Mouse (Mus musculus): ENCODE results near the gene Ascc3. TPM values are rescaled to one million over a fixed set of nuclear protein-coding genes. Genes with fewer than 3 reads are reported as not detected.

Gene Ascc3
- 19.3 and 19.6 TPM in 2 replicates for polyA plus RNA-seq (2014; fragmentation: Nextera tagmentation; extraction: Ambion mirVana)

- under 1% methylated on average over 76 of the region's 79 CpGs for WGBS
- Histone ChIP-seq H3K4me3 (ENCODE audit: low read depth, low read length) (peak within 1 kb of the TSS; percentile 78), H3K36me3 (ENCODE audit: control insufficient read depth, insufficient read depth, low read length) (no peaks in the 10 kb centered on the region), H3K27me3 (ENCODE audit: control insufficient read depth, insufficient read depth, low read length) (no peaks in the 10 kb centered on the region), H3K9ac (ENCODE audit: low read length) (peak within 1 kb of the TSS; percentile 82), H3K4me2 (ENCODE audit: low read depth, severe bottlenecking) (peak within 1 kb of the TSS; percentile 47), H3K27ac (replicated peaks; ENCODE audit: low read depth, low read length) (0 out of 2 replicates have a peak within 1 kb of the TSS, but pooled peaks have one; percentile 56), H3K4me1 (ENCODE audit: control insufficient read depth, insufficient read depth, low read length) (no peaks in the 10 kb centered on the region), H3K9me3 (ENCODE audit: control insufficient read depth, low read length) (no peaks in the 10 kb centered on the region)
- peak; percentile 99 for ATAC-seq (ENCODE audit: insufficient number of reproducible peaks, low FRiP score, low TSS enrichment, low read depth)
- peak; percentile 92 for DNase-seq (ENCODE audit: low spot score)
These were observed at the start of gene Ascc3 for GRCm38 (mm10) chr10:50592355-50593293. Ascc3 (plus strand) TSS chr10:50592669.

- no peaks in the 10 kb centered on the region for H3K9me3 ChIP-seq (ENCODE audit: control insufficient read depth, low read length)
- ATAC-seq (ENCODE audit: insufficient number of reproducible peaks, low FRiP score, low TSS enrichment, low read depth) = no peak
- no peak for DNase-seq (ENCODE audit: low spot score)
- no peak overlapping the region for H3K9ac ChIP-seq (ENCODE audit: low read length)
- no peak overlapping the region for H3K4me3 ChIP-seq (ENCODE audit: low read depth, low read length)
- H3K27me3 ChIP-seq (ENCODE audit: control insufficient read depth, insufficient read depth, low read length) = no peaks in the 10 kb centered on the region
- 79% methylated on average over 1 of the region's 1 CpGs for WGBS
- no peaks in the 10 kb centered on the region for H3K4me1 ChIP-seq (ENCODE audit: control insufficient read depth, insufficient read depth, low read length)
- no peak overlapping the region for H3K4me2 ChIP-seq (ENCODE audit: low read depth, severe bottlenecking)
- H3K27ac ChIP-seq (replicated peaks; ENCODE audit: low read depth, low read length) = no peak overlapping the region
- H3K36me3 ChIP-seq (ENCODE audit: control insufficient read depth, insufficient read depth, low read length) = no peaks in the 10 kb centered on the region
These were observed 7.7 kb upstream of the Ascc3 start for GRCm38 (mm10) chr10:50584721-50585120.

GRCm38 (mm10) chr10:50586556-50586955 is 5.9 kb upstream of the Ascc3 start:
- Histone ChIP-seq H3K9ac (ENCODE audit: low read length) (no peak overlapping the region), H3K27ac (replicated peaks; ENCODE audit: low read depth, low read length) (no peak overlapping the region), H3K9me3 (ENCODE audit: control insufficient read depth, low read length) (no peaks in the 10 kb centered on the region), H3K4me2 (ENCODE audit: low read depth, severe bottlenecking) (no peak overlapping the region), H3K27me3 (ENCODE audit: control insufficient read depth, insufficient read depth, low read length) (no peaks in the 10 kb centered on the region), H3K4me1 (ENCODE audit: control insufficient read depth, insufficient read depth, low read length) (no peaks in the 10 kb centered on the region), H3K36me3 (ENCODE audit: control insufficient read depth, insufficient read depth, low read length) (no peaks in the 10 kb centered on the region), H3K4me3 (ENCODE audit: low read depth, low read length) (no peak overlapping the region)
- ATAC-seq (ENCODE audit: insufficient number of reproducible peaks, low FRiP score, low TSS enrichment, low read depth) = no peak
- WGBS = 82% methylated on average over 1 of the region's 1 CpGs
- no peak for DNase-seq (ENCODE audit: low spot score)

- H3K9me3 ChIP-seq (ENCODE audit: control insufficient read depth, low read length) = no peaks in the 10 kb centered on the region
- H3K27ac ChIP-seq (replicated peaks; ENCODE audit: low read depth, low read length) = no peak overlapping the region
- H3K4me2 ChIP-seq (ENCODE audit: low read depth, severe bottlenecking) = peak overlapping the region; percentile 43
- no peaks in the 10 kb centered on the region for H3K36me3 ChIP-seq (ENCODE audit: control insufficient read depth, insufficient read depth, low read length)
- 78% methylated on average over 12 of the region's 12 CpGs for WGBS
- H3K9ac ChIP-seq (ENCODE audit: low read length) = no peak overlapping the region; the same call in 1 of the 2 replicates
- peak overlapping the region; percentile 78 for H3K4me3 ChIP-seq (ENCODE audit: low read depth, low read length)
- H3K4me1 ChIP-seq (ENCODE audit: control insufficient read depth, insufficient read depth, low read length) = no peaks in the 10 kb centered on the region
- ATAC-seq (ENCODE audit: insufficient number of reproducible peaks, low FRiP score, low TSS enrichment, low read depth) = no peak
- DNase-seq (ENCODE audit: low spot score) = no peak
- no peaks in the 10 kb centered on the region for H3K27me3 ChIP-seq (ENCODE audit: control insufficient read depth, insufficient read depth, low read length)
These were observed 902 bp downstream of the Ascc3 start for GRCm38 (mm10) chr10:50593371-50593770.

- Histone ChIP-seq H3K27me3 (ENCODE audit: control insufficient read depth, insufficient read depth, low read length) (no peaks in the 10 kb centered on the region), H3K9ac (ENCODE audit: low read length) (no peak overlapping the region), H3K4me1 (ENCODE audit: control insufficient read depth, insufficient read depth, low read length) (no peaks in the 10 kb centered on the region), H3K9me3 (ENCODE audit: control insufficient read depth, low read length) (no peaks in the 10 kb centered on the region), H3K4me3 (ENCODE audit: low read depth, low read length) (no peak overlapping the region), H3K27ac (replicated peaks; ENCODE audit: low read depth, low read length) (no peak overlapping the region), H3K36me3 (ENCODE audit: control insufficient read depth, insufficient read depth, low read length) (no peaks in the 10 kb centered on the region), H3K4me2 (ENCODE audit: low read depth, severe bottlenecking) (no peak overlapping the region)
- DNase-seq (ENCODE audit: low spot score) (no peak), ATAC-seq (ENCODE audit: insufficient number of reproducible peaks, low FRiP score, low TSS enrichment, low read depth) (no peak)
These were observed 2.9 kb downstream of the Ascc3 start for GRCm38 (mm10) chr10:50595340-50595739.

- Histone ChIP-seq H3K27me3 (ENCODE audit: control insufficient read depth, insufficient read depth, low read length) (no peaks in the 10 kb centered on the region), H3K4me2 (ENCODE audit: low read depth, severe bottlenecking) (no peak overlapping the region), H3K27ac (replicated peaks; ENCODE audit: low read depth, low read length) (no peak overlapping the region), H3K4me3 (ENCODE audit: low read depth, low read length) (no peak overlapping the region), H3K36me3 (ENCODE audit: control insufficient read depth, insufficient read depth, low read length) (no peaks in the 10 kb centered on the region), H3K9me3 (ENCODE audit: control insufficient read depth, low read length) (no peaks in the 10 kb centered on the region), H3K4me1 (ENCODE audit: control insufficient read depth, insufficient read depth, low read length) (no peaks in the 10 kb centered on the region), H3K9ac (ENCODE audit: low read length) (no peak overlapping the region)
- no peak for ATAC-seq (ENCODE audit: insufficient number of reproducible peaks, low FRiP score, low TSS enrichment, low read depth)
- 93% methylated on average over 5 of the region's 5 CpGs for WGBS
- DNase-seq (ENCODE audit: low spot score) = no peak
These were observed 12.4 kb downstream of the Ascc3 start for GRCm38 (mm10) chr10:50604919-50605318.

GRCm38 (mm10) chr10:50613840-50614239 is 21.4 kb downstream of the Ascc3 start:
- Histone ChIP-seq H3K27me3 (ENCODE audit: control insufficient read depth, insufficient read depth, low read length) (no peaks in the 10 kb centered on the region), H3K27ac (replicated peaks; ENCODE audit: low read depth, low read length) (no peak overlapping the region), H3K9ac (ENCODE audit: low read length) (no peak overlapping the region), H3K4me3 (ENCODE audit: low read depth, low read length) (no peak overlapping the region), H3K36me3 (ENCODE audit: control insufficient read depth, insufficient read depth, low read length) (no peaks in the 10 kb centered on the region), H3K9me3 (ENCODE audit: control insufficient read depth, low read length) (no peaks in the 10 kb centered on the region), H3K4me2 (ENCODE audit: low read depth, severe bottlenecking) (no peak overlapping the region), H3K4me1 (ENCODE audit: control insufficient read depth, insufficient read depth, low read length) (no peaks in the 10 kb centered on the region)
- WGBS = 95% methylated on average over 9 of the region's 9 CpGs
- no peak for DNase-seq (ENCODE audit: low spot score)
- no peak for ATAC-seq (ENCODE audit: insufficient number of reproducible peaks, low FRiP score, low TSS enrichment, low read depth)

GRCm38 (mm10) chr10:50625874-50626273 is 33.4 kb downstream of the Ascc3 start:
- H3K9ac ChIP-seq (ENCODE audit: low read length) = no peak overlapping the region
- H3K4me1 ChIP-seq (ENCODE audit: control insufficient read depth, insufficient read depth, low read length) = no peaks in the 10 kb centered on the region
- no peak overlapping the region for H3K27ac ChIP-seq (replicated peaks; ENCODE audit: low read depth, low read length)
- H3K36me3 ChIP-seq (ENCODE audit: control insufficient read depth, insufficient read depth, low read length) = 0 out of 2 replicates have a peak, but pooled peaks cover 2% of the 10 kb centered on the region
- ATAC-seq (ENCODE audit: insufficient number of reproducible peaks, low FRiP score, low TSS enrichment, low read depth) = no peak
- no peak for DNase-seq (ENCODE audit: low spot score)
- WGBS = 87% methylated on average over 1 of the region's 1 CpGs
- no peak overlapping the region for H3K4me2 ChIP-seq (ENCODE audit: low read depth, severe bottlenecking)
- no peaks in the 10 kb centered on the region for H3K9me3 ChIP-seq (ENCODE audit: control insufficient read depth, low read length)
- H3K27me3 ChIP-seq (ENCODE audit: control insufficient read depth, insufficient read depth, low read length) = no peaks in the 10 kb centered on the region
- H3K4me3 ChIP-seq (ENCODE audit: low read depth, low read length) = no peak overlapping the region
